Mouse (Mus musculus) naive thymus-derived CD4-positive, alpha-beta T cell, adult 2 months (primary cell): ENCODE results near the gene Slc17a8.

ENCODE experiments used
- DNase-seq: peaks from one replicate; pipeline ENCODE4 v3.0.0-alpha.2; 2011; ENCODE audit warnings: low read depth

The Slc17a8 gene

GRCm38 (mm10) chr10:89527054-89527453, 94.0 kb downstream of the Slc17a8 start:
- no peak for DNase-seq

- no peak for DNase-seq
These were observed 95.2 kb downstream of the Slc17a8 start for GRCm38 (mm10) chr10:89525823-89526222.
